Mouse (Mus musculus) mouse embryonic stem cell (cell line): Measurements from ENCODE around the gene Znfx1.
"Not testable (repeated sequence)": the region's sequence is repeated elsewhere in the genome, so short reads cannot be mapped to it uniquely, and the experiment has no call there.

Experiments
- in situ Hi-C, 2 experiments: fragments of 300-500 bp; cut with MboI; formaldehyde crosslinking; loops; 1 replicate in 1 of 2; 3 replicates in 1 of 2; pipeline ENCODE4 v1.14.3; 2019 to 2020; ENCODE audit warnings: low sequenced_read_pairs in 2 of 2, low pct_unique_long_range_greater_than_20kb in 1 of 2, mixed read lengths in 1 of 2; ENCODE audit not compliant: unreplicated experiment in 1 of 2

Znfx1 gene

GRCm38 (mm10) chr2:167009483-167009882 lies 53.3 kb downstream of the Znfx1 start:
- in situ Hi-C loops = no loop called here

DNA sequence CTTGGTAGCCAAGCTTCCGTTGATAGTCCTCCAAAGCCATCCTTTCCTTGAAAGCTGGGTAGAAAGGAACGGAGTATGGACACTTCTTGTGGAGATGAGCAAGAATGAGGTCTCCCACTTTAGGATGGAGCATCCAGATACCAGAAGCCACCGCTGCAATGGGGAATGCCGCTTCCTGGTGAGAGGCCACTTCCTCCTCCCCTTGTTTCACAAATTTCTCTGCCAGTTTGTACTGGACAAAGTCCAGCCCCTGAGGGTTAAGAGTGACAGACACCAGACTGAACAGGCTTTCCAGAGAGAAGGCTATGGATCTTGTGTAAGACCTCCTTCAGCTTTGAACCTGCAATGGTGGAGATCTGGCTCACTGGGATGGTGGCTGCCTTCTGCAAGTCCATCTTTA lies 55.2 kb downstream of the Znfx1 start:
- in situ Hi-C loops = not testable (repeated sequence)

- in situ Hi-C loops = no loop called here
Observed at GRCm38 (mm10) chr2:167007001-167007491, 55.8 kb downstream of the Znfx1 start.

GRCm38 (mm10) chr2:167006355-167006754 lies 56.5 kb downstream of the Znfx1 start:
- in situ Hi-C loops = no loop called here

GRCm38 (mm10) chr2:167004099-167004854 lies 58.5 kb downstream of the Znfx1 start:
- in situ Hi-C loops = no loop called here

DNA sequence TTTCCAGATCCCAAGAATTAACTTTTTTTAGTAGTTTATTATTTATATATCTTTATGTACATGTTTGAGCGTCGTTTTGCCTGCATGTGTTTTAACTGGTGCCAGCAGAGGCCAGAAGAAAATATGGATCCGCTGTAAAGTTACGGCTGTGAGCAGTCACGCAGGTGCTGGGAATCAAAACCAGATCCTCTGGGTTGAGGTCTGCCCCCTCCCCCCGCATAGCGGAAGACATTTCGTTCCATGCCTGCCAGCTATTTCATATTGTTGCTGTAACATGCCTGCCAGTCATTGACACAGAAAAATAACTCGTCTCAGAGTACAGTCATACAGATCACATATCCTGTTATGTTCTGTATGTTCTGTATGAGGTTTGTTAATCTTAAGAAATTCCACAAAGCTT lies 61.3 kb downstream of the Znfx1 start:
- in situ Hi-C loops = no loop called here

DNA sequence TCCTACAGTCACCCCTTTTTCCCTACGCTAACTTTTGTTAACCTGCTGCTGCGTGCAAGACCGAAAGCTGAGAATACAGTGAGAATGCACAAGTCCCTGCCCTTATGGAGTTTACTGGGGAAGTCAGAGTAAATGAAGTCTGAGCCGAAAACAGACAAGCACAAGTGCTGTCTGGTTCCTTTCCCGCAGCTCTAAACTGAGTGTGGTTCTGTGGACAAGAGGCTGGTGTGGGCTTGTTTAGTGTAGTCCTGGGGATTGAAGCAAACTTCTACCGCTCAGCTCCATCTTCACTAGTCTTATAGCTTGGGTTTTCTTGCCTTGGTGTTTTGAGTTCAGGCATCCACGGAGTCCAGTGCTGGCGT lies 66.3 kb downstream of the Znfx1 start:
- in situ Hi-C loops = no loop called here

DNA sequence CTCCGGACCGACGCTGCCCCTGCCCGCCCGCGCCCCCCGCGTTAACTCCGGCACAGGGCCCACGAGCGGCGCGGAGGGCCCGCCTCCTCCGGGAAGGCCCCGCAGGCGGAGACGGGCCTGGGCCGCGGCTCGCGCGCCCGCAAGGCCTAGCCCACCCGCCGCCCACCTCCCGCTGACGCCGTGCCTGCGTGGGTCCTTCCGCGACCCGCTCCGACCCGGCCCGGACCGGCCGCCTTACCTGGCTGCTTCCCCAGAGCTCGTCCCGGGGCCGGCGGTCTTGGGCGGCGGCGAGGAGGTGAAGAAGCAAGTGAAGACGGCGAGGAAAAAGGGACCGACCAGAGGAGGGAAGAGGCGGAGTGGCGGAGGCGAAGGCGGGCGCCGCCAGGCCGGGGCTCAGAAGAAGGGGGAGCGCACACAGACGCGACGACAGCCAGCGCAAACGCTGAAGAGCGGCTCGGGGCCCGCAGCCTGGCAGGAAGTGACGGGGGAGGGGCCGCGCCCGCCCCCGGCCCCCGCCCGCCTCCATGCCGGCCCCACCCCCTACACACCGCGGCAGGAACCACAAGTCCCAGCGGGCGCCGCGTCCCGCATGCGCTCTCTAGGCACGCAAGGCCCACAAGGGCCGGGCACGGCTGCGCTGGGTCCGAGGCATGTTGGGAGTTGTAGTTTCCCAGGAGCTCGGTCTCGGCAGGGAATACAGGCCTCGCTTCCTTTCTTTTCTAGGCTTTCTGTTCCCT lies 66.9 kb downstream of the Znfx1 start, which contains the start of gene Stau1:
Gene Stau1, minus strand, starts transcription at position 504 of the 737 bp plus-strand sequence.
- in situ Hi-C loops = no loop called here

- in situ Hi-C loops = no loop called here
Observed at GRCm38 (mm10) chr2:166995021-166995795, 67.6 kb downstream of the Znfx1 start.

GRCm38 (mm10) chr2:166991945-166992344 lies 70.9 kb downstream of the Znfx1 start:
- in situ Hi-C loops = no loop called here

DNA sequence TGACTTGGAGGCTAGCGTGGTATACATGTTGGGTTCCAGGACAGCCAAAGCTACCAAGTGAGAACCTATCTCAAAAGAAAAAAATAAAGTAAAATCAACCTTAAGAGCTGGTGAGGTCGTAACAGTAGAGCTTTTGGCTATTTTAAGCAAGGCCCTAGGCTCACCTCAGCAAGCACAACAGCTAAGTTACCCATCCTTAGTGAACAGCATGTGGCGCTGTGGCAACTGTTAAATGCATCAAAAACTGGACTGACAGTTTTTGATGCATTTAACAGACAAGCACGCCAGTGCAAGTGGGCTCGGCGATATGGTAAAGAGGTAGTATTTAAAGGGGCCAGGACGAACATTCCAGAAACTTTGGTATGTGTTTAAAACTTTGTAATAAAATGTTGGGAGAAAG lies 72.0 kb downstream of the Znfx1 start:
- in situ Hi-C loops = no loop called here
